Mouse (Mus musculus) adrenal gland, adult (tissue): ENCODE results near the gene Ugt1a8.
"Not testable (repeated sequence)": the region's sequence is repeated elsewhere in the genome, so short reads cannot be mapped to it uniquely, and the experiment has no call there.

Experiments used
- DNase-seq, 2 experiments: peaks; one replicate each; pipeline ENCODE4 v3.0.0; 2022 to 2023; ENCODE audit warnings: low spot score in 1 of 2; ENCODE audit not compliant: inconsistent age in 2 of 2

Gene Ugt1a8

DNA sequence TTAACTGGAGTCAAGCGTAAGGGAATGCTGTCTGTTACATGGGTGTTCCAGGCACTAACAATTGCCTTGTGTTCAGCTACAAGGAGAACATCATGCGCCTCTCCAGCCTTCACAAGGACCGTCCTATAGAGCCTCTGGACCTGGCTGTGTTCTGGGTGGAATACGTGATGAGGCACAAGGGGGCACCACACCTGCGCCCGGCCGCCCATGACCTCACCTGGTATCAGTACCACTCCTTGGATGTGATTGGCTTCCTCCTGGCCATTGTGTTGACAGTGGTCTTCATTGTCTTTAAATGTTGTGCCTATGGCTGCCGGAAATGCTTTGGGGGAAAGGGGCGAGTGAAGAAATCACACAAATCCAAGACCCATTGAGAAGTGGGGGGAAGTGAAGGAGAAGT is 130.4 kb downstream of the Ugt1a8 start:
- DNase-seq = peak in 1 of 2 experiments; percentile 41

DNA sequence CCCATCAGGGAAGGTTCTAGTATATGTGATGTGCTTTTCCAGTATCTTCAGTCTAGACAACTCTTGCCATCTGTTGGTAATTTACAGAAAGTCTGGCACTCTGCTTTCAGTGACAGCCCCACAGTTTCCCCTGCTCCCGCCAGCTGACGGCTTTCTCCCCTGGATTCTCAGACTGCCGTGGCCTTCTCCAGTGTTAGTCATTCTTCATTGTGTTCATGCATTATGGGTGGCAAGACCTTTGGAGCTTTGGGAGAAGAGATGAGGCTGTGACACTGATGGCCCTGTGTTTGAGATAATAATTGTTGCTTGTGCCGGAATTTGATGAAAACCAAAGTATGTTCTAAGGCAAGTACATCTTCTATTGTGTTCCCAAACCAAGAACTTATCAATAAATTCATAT is 131.0 kb downstream of the Ugt1a8 start:
- DNase-seq = no peak

DNA sequence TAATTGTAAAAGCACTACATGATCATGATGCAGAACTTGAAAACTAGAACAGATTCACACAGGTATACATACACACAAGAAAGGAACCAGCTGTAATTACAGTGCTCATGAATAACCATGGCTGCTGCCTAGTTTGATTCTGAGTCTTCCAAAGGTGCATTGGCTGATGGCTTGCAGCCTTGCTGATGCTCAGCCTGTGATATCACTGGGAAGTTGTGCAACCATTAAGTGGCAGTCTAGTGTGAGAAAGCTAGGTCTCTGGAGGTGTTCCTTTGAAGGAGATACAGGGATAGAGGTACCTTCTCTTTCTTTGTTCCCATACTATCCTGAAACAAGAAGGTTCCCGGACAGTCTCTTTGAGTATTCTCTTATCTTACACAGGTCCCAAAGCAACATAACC is 131.4 kb downstream of the Ugt1a8 start:
- DNase-seq = peak in 1 of 2 experiments; percentile 49

DNA sequence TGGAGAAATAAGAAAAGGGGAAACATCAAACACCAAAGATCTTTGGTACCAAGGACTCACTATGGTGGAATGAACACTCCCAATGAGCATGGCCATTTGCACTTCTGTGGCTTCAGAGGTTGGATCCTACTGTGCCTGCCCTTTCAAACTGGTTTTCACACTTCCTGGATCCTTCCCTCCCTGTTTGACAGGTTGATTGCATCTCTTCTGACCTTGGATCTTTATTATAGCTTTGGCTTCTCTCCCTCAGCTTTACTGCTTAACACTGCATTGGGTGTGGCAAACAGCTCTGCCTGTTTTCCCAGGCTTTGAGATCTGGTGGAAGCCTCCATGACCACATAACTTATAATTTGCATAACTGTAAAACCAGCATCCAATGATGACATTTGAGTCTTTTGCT is 132.7 kb downstream of the Ugt1a8 start:
- peak in 1 of 2 experiments; percentile 57 for DNase-seq

- no peak for DNase-seq
Observed at GRCm38 (mm10) chr1:88222216-88222615, 134.6 kb downstream of the Ugt1a8 start.

DNA sequence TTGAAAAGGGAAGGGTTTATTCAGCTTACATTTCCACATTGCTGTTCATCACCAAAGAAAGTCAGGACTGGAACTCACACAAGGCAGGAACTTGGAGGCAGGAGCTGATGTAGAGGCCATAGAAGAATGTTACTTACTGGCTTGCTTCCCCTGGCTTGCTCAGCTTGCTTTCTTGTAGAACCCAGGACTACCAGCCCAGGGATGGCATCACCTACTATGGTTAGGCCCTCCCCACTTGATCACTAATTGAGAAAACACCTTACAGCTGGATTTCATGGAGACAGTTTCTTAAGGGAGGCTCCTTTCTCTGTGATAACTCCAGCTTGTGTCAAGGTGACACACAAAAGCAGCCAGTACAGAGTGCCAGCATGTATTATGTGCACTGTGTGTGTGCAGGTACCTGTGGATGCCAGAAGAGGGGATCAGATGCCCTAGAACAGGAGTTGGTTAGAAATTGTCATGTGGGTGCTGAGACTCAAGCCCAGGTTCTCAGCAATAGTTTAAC is 135.4 kb downstream of the Ugt1a8 start:
- DNase-seq = peak in 1 of 2 experiments; percentile 8

DNA sequence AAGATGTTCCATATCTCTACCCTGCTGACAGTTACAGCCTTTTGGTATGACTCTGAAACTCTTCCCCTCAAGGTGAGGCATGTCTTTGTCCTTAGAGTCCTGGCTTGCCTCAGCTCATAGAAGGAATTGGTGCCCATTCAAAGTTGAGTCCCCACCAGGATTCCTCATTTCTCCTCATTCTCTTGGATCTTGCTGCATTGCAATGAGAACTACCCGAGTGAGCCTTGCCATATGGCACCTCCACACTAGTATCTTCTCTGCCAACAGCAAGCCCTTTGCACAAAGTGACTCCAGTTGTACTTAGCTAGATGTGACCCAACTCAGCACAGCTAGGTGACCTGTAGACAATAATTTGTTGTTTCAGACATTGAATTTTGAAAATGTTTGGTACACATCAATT is 136.0 kb downstream of the Ugt1a8 start:
- DNase-seq = no peak

GRCm38 (mm10) chr1:88224029-88224776 is 136.6 kb downstream of the Ugt1a8 start:
- DNase-seq = peak in 1 of 2 experiments; percentile 84

DNA sequence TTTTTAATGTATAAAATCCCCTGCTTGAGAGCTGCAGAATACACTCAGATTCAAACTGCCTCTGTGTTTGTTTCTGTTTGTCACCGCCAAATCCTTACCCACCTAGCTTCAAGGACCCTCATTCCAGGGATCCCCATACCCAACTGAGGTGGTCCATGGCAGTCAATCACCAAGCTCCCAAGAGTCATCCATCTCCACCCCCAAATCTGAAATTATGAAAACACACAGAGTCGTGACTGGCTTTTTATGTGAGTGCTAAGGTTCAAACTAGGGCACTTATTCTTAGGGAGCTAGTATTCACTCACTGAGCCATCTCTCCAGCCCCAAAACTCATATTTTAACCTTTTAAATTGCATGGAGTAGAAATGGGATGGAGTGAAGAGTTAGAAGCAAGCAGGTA is 137.7 kb downstream of the Ugt1a8 start:
- DNase-seq = not testable (repeated sequence)

DNA sequence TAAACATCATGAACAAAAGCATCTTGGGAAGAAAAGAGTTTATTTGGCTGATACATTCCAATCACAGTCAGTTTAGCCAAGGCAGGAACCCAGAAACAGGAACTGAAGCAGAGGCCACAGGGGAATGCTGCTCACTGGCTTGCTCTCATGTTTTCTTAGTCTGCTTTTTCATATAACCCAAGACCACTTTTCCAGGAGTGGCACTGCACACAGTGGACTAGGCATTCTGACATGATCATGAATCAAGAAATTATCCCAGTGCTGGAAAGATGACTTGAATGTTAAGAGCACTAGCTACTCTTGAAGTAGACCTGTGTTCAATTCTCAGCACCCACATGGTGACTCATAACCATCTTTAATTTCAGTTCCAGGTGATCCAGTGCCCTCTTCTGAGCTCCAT is 138.1 kb downstream of the Ugt1a8 start:
- no peak for DNase-seq

DNA sequence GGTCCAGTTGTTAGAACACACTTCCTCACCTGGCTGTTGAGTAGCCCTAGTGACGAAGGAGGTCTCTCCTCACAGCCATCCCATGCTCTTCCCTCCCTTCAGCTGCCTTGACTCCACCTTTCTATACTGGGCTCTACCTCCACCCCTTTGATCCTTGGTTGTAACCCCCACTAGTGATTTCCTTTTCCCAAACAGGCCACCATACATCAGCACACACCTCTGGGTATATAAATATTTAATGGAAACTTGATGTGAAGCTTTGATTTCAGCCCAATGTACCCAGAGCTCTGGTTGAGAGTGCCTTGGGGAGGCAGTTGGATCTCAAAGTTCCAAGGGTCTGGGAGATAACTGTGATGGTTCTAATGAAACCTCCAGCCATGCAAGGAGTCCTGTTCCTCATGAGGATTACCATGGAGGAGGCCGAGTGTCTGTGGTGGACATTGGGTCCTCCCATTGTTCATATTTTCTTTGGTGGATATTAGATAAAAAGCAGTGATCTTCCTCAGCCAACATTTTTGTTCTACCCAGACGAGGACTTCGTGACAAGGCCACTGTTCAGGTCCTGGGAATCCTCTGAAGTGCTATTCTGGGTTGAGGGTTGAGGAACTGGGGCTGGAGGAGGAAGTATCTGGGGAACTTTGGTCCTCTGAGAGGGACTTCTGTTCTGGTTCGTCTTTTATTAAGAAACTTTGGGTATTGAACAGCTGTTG is 139.2 kb downstream of the Ugt1a8 start, which contains the start of gene Mroh2a:
TSS of gene Mroh2a (plus strand) at position 317 of the 710 bp plus-strand sequence.
- DNase-seq = peak in 1 of 2 experiments; percentile 21

GRCm38 (mm10) chr1:88227482-88227881 is 139.9 kb downstream of the Ugt1a8 start:
- DNase-seq = no peak

DNA sequence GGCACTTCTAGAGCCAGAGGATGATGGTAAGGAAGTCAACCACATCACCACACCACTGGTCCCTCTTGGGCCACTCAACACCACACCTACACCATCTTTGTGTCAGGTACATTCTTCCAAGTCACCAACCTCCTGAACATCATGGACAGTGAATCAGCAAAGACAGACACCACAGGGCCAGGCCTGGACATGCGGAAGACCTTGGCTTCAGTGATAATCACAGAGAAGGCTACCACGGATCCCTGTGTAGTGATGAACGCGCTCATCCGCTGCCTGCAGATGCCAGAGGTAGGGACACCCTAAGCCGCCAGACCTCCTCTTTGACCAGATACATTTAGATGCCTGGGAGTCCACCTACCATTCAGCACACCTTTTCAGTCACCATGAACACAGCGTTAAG is 140.5 kb downstream of the Ugt1a8 start:
- DNase-seq = peak in 1 of 2 experiments; percentile 19

DNA sequence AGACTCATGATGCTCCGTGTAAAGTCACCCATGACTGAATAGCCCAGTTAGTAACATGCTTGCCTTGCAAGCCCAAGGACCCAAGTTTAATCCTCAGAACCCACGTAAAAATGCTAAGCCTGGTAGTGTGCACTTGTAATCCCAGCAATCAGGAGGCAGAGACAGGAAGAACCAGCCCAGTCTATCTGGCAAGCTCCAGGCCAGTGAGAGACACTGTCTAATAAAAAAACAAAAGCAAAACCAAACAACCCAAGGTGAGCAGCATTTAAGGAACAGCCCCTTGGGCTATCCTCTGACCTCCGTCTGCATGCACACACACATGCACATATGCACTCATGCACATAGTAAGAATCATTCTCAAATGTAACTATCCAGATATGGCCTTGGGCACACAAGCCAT is 142.0 kb downstream of the Ugt1a8 start:
- DNase-seq = no peak

GRCm38 (mm10) chr1:88229986-88230385 is 142.4 kb downstream of the Ugt1a8 start:
- DNase-seq = peak in 1 of 2 experiments; percentile 22

DNA sequence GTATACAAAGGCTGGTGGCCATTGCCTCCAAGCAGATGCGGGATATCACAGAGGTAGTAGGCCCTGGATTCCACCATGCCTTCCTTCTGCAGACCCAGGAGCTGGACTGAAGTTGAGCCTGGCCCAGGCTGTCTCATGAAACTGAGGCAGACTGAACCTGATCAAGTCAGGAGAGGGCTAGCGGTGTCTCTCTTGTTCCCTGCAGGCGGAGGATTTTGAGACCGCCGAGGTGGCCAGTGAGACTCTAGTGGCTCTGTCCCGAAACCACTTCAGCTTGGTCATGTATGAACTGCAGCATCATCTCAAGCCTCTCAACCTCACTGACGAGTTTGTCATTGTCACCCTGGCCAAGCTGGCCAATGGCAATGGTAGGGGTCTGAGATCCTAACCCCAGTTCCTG is 142.8 kb downstream of the Ugt1a8 start:
- no peak for DNase-seq

GRCm38 (mm10) chr1:88230981-88231802 is 143.6 kb downstream of the Ugt1a8 start:
- no peak for DNase-seq

DNA sequence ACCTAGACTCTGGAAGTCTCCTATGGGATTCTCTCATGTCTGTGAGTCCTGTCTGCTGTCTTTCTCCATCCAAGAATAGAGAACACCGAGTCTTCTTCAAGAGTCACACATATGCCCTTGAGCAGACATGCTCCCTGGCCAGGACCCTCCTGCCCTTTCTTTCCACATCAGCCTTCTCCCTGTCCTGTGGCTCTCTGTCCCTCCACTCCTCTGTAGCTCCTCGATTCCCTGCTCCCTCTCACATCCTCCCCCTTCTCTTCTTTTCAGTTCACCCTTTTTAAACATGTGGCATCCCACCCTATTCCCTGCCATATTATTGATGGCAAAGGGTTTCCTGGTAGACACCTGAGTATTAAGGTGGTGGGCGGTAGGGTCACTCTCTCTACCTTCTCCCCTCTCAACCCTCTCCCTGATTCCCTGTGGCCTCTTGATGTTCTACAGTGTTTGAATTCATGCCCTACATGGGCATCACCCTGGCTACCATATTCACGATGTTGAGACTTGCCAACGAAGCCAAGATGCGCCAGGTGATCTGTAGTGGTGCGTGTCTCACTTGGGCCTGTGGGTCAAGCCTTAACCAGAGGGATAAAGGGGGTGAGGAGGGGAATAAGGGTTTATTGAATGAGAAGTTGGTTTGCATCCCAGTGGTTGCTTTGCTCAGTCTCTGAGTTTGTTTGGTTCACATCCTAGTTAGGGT is 144.3 kb downstream of the Ugt1a8 start:
- peak in 1 of 2 experiments; percentile 7 for DNase-seq

GRCm38 (mm10) chr1:88232664-88233380 is 145.2 kb downstream of the Ugt1a8 start:
- peak in 1 of 2 experiments; percentile 8 for DNase-seq
